Mouse (Mus musculus): ENCODE data around the gene Hoxc10. TPM values are rescaled to one million over a fixed set of nuclear protein-coding genes. Genes with fewer than 3 reads are reported as not detected.

The Hoxc10 gene
- polyA plus RNA-seq (2012; rRNA removed), result not detected in 2 replicates

GRCm38 (mm10) chr15:102966776-102967311, at the start of gene Hoxc10:
Hoxc10 (plus strand) TSS chr15:102966796.

GRCm38 (mm10) chr15:102921053-102922011, 45.3 kb upstream of the Hoxc10 start, which contains the start of gene Hoxc13:
Hoxc13 (plus strand) TSS chr15:102921103.

GRCm38 (mm10) chr15:102936279-102936972, 30.2 kb upstream of the Hoxc10 start, which contains the start of gene Hoxc12:
Hoxc12 (plus strand) TSS chr15:102936757.

GRCm38 (mm10) chr15:102954192-102955006, 12.2 kb upstream of the Hoxc10 start, which contains the start of gene Hoxc11:
Hoxc11 (plus strand) TSS chr15:102954427.

GRCm38 (mm10) chr15:102967312-102967510, 615 bp downstream of the Hoxc10 start, which contains the start of gene Hoxc5:
Hoxc5 (plus strand) TSS chr15:102967443.

GRCm38 (mm10) chr15:102976171-102976570, 9.6 kb downstream of the Hoxc10 start, which contains the start of gene Hoxc9:
Hoxc9 (plus strand) TSS chr15:102976439.

GRCm38 (mm10) chr15:102990461-102991397, 24.1 kb downstream of the Hoxc10 start, which contains the start of gene Hoxc8:
Hoxc8 (plus strand) TSS chr15:102990607.

GRCm38 (mm10) chr15:102997939-102998355, 31.4 kb downstream of the Hoxc10 start, which contains the start of gene Hoxc6:
Hoxc6 (plus strand) TSS chr15:102998257.

GRCm38 (mm10) chr15:103018636-103019035, 52.0 kb downstream of the Hoxc10 start, which contains the start of gene Hoxc4:
Hoxc4 (plus strand) TSS chr15:103018934.

Other genes with a start within 250 kb of the Hoxc10 start
- gene Calcoco1, start 244.6 kb upstream of the Hoxc10 start, polyA plus RNA-seq (2012; rRNA removed), result 55.2 and 56.8 TPM in 2 replicates
- gene Hoxc13, start 45.7 kb upstream of the Hoxc10 start, polyA plus RNA-seq (2012; rRNA removed), result 0.05 and 0.14 TPM in 2 replicates
- gene Hoxc12, start 30.0 kb upstream of the Hoxc10 start, polyA plus RNA-seq (2012; rRNA removed), result not detected in 2 replicates
- not detected in 2 replicates for gene Hoxc11, start 12.4 kb upstream of the Hoxc10 start, polyA plus RNA-seq (2012; rRNA removed)
- gene Hoxc5, start 647 bp downstream of the Hoxc10 start, polyA plus RNA-seq (2012; rRNA removed), result 5.6 and 6.4 TPM in 2 replicates
- 0.37 TPM in 1 of 2 replicates, not detected in the other for gene Hoxc9, start 9.6 kb downstream of the Hoxc10 start, polyA plus RNA-seq (2012; rRNA removed)
- gene Hoxc8, start 23.8 kb downstream of the Hoxc10 start, polyA plus RNA-seq (2012; rRNA removed), result 5.9 TPM in 1 of 2 replicates, not detected in the other
- 1.6 and 13.9 TPM in 2 replicates for gene Hoxc6, start 31.5 kb downstream of the Hoxc10 start, polyA plus RNA-seq (2012; rRNA removed)
- gene Hoxc4, start 52.1 kb downstream of the Hoxc10 start, polyA plus RNA-seq (2012; rRNA removed), result 10.7 and 10.8 TPM in 2 replicates
- 29.9 and 35.9 TPM in 2 replicates for gene Smug1, start 200.3 kb downstream of the Hoxc10 start, polyA plus RNA-seq (2012; rRNA removed)

Measured in central nervous system, embryonic 14 days (tissue).